Mouse (Mus musculus) cerebral cortex, adult 2 months (tissue): ENCODE measurements around the gene Slc25a5.

Experiments
- WGBS: fragments of 180-500 bp; shearing (Covaris S2); methylation state at CpG from one replicate; pipeline ENCODE4 v1.1.7; 2018; 5-methylcytosine and 5-hydroxymethylcytosine counted together

The Slc25a5 gene

GRCm38 (mm10) chrX:36795424-36796162 lies at the start of gene Slc25a5:
Gene Slc25a5 (plus strand): TSS chrX:36795651.
- WGBS: 3% methylated on average over 41 of the region's 41 CpGs

- 41% methylated on average over 8 of the region's 8 CpGs for WGBS
Observed at GRCm38 (mm10) chrX:36746789-36747188, 48.7 kb upstream of the Slc25a5 start.

GRCm38 (mm10) chrX:36748573-36748972 lies 46.9 kb upstream of the Slc25a5 start:
- WGBS: 57% methylated on average over 3 of the region's 3 CpGs

DNA sequence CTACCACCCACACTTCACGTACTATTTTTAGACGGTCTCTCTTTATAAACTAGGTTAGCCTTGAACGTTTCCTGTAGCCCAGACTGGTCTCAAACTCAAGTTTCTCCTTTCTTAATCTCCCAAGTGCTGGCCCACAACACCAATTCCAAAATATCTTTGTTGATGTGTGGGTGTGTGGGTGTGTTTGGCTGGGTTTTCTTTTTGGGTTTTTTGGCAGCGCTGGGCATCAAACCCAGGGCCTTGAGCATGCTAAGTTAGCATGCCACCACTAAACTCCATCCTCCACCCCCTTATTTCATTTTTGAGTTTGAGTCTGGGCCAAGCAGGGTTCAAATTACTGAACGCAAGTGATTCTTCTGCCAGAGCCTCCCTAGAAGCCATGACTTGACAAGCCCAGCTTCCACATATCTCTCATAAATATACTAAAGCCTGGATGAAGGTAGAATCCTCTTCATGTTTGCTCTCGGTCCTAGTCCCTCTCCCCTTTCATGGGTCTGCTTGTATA lies 46.1 kb upstream of the Slc25a5 start:
- 35% methylated on average over 6 of the region's 6 CpGs for WGBS

DNA sequence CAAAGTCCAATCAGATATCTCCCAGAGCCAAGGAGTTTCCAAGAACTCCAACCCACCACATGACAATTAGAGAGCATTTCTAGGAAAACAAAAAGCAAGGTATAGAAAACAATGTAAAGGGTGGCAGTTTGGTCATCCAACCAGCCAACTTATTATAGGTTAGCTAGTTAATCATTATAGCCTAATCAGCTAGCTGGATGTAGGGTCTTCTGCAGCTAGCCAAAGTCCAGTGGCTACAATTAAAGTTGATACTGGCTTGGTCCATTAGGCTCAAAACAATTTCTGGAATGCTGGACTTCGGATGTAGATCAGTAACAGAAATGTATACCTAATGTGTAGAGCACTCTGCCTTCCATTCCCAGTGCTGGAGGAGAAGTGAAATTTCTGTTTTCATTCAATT lies 44.9 kb upstream of the Slc25a5 start:
- WGBS: 88% methylated on average over 1 of the region's 1 CpGs

GRCm38 (mm10) chrX:36752586-36752985 lies 42.9 kb upstream of the Slc25a5 start:
- WGBS: 100% methylated on average over 3 of the region's 3 CpGs

DNA sequence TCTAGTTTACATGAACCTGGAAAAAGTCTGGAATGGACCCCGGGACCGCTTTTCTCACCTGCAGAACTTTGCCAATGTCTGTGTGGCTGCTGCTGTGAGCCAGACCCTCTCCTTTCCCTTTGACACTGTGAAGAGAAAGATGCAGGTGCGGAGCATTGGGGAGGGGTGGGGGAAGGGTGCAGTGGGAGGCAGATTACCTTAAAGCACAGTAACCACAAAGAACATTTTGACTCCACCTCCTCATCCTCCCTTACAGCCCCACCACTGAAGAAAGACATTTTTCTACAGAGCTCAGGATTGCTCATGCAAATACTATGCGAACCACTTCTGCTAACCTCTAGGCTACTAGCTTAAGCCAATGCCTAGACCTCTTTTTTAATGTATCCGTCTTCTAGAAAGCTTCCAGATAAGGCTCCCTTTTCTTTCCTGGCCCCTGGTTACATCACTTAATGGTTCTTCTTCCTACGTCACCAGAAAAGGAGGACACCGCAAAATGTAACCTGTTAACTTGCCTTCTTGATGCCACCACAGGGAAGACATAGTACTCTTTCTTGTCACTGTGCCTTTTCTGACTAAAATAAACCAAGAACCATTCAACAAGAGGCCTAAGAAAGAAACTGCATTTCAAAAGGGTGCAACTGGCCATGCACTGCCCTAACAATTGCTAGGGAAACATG lies 37.5 kb upstream of the Slc25a5 start:
- 89% methylated on average over 7 of the region's 7 CpGs for WGBS

GRCm38 (mm10) chrX:36758566-36758965 lies 36.9 kb upstream of the Slc25a5 start:
- 76% methylated on average over 6 of the region's 6 CpGs for WGBS

GRCm38 (mm10) chrX:36760946-36761635 lies 34.4 kb upstream of the Slc25a5 start:
- WGBS: 49% methylated on average over 6 of the region's 6 CpGs

GRCm38 (mm10) chrX:36762289-36762688 lies 33.2 kb upstream of the Slc25a5 start:
- 95% methylated on average over 5 of the region's 5 CpGs for WGBS

GRCm38 (mm10) chrX:36762894-36763293 lies 32.6 kb upstream of the Slc25a5 start:
- 60% methylated on average over 4 of the region's 4 CpGs for WGBS

DNA sequence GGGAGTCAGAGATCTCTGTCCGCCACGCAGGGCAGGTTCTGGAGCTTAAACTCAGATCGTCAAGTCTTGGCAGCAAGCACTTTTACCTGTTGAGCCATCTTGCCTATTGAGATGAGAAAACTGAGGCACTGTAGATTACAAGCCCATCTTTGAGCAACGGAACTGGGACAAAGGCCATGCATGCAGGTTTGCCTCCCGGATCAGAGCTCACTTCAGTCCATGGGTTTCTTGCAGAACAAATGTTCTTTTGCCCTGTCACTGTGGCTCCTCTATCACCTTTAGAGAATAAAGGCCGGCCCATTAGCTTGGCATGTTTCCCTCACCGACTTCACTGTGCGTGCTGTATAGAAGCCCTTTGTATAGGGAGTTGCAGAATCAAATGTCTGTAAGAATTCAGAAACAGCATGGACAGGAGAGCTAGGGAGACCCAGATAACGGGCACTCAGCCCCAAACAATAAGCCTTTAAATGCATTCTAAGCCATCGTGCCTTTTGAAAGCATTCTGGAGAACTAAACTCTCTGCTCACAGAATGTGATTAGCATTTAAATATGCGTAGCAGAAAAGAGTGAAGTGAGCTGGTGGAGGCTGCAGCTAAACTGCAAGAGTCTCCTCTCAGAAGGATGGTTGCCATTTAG lies 32.0 kb upstream of the Slc25a5 start:
- 53% methylated on average over 11 of the region's 11 CpGs for whole genome bisulfite sequencing

DNA sequence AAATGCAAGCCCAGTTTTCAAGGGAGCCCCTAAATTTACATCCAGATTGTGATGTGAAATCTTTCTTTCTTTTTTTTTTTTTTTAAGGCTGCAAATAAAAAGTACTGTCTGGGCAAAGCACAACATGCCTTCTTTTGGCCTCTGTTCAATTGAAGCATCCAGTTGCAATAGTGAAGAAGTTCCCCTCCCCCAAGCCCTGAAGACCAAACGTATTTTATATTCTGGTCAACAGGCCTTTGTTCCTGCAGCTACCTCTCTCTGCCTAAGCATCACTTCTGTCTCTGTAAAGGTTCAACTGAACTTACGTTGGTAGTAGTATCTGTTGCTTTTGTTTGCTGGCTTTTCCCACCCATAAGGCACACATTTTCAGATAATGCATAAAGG lies 31.5 kb upstream of the Slc25a5 start:
- 60% methylated on average over 2 of the region's 2 CpGs for WGBS

DNA sequence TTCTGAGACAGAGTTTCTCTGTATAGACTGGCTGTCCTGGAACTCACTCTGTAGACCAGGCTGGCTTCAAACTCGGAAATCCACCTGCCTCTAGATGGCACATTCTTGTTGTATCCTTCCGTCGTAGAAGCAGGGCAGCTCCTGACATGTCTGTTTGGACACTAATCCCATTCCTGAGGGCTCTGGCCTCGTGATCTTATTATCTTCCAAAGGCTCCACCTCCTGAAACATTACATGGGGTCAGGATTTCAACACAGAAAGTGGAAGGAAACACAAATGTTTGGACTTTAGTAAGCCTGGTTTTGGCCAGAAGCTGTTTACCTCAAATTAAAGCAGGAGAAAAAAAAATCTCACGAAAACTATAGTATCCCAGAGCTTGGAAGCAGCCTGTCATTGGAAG lies 28.1 kb upstream of the Slc25a5 start:
- 71% methylated on average over 5 of the region's 5 CpGs for WGBS

GRCm38 (mm10) chrX:36772591-36772990 lies 22.9 kb upstream of the Slc25a5 start:
- WGBS: 95% methylated on average over 6 of the region's 6 CpGs

DNA sequence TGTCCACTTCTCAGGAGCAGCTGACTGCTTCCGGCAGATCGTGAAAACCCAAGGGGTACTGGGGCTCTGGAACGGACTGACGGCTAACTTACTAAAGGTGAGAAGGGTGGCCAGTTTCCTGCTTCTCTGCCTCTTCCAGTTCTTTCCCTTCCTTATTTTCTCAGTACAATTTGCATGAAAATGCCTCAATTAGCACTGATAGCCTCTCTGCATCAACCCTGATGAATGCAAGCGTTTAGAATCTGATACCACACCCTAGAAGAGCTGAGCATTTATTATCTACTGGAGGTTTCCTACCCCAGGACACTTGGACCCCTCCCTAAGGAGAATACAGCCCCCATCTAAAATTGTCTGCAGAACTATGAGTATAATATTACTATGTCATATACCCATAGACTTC lies 19.9 kb upstream of the Slc25a5 start:
- WGBS: 90% methylated on average over 5 of the region's 5 CpGs

- 71% methylated on average over 4 of the region's 4 CpGs for WGBS
Observed at GRCm38 (mm10) chrX:36777694-36778093, 17.8 kb upstream of the Slc25a5 start.

DNA sequence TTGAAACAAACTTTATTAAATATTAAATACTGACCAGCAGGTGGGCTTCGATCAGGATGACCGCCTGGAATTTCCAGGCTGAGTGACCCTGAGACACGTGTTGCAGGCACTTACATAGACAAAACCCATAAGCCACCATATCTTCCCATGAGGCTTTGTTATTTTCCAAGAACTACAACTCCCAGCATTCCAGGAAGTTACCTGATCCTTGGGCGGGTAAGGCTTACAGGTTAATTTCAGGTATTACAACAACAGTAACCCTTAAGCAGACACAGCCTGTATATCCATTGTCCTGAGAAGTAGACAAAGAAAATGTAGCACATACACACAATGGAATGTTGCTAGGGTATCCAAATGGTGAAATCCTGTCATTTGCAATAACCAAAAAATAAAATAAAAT lies 6.1 kb upstream of the Slc25a5 start:
- 83% methylated on average over 4 of the region's 4 CpGs for WGBS

- WGBS: 66% methylated on average over 5 of the region's 5 CpGs
Observed at GRCm38 (mm10) chrX:36794571-36794970, 880 bp upstream of the Slc25a5 start.

DNA sequence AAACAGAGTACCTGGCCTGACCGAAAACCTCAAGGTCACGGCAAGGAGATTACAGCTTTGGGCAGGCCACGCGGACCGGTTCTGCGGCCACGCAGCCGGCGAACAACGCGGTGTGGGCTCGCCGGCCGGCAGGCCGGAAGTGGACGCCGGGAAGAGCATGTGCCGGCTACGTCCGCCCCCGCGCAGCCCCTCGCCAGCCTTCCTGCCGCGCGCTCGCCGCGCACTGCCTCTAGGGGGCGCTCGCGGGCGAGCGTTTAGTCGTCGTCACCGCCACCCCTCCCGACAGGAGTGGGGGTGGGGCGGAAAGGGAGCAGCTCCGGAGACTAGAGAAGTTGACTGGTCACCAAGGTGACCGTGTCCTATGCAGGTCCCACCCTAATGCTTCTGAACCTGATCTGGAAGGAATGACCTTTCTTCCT lies 721 bp downstream of the Slc25a5 start:
- WGBS: 5% methylated on average over 41 of the region's 41 CpGs

DNA sequence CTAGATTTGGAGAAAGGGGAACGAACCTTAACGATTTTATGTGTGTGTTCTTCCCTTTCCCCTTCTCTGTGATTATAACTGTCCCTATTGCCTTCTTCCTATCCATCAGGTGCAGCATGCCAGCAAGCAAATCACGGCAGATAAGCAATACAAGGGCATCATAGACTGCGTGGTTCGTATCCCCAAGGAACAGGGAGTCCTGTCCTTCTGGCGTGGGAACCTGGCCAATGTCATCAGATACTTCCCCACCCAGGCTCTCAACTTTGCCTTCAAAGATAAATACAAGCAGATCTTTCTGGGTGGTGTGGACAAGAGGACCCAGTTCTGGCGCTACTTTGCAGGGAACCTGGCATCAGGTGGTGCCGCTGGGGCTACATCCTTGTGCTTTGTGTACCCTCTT lies 1.3 kb downstream of the Slc25a5 start:
- 21% methylated on average over 8 of the region's 8 CpGs for WGBS
